Mouse (Mus musculus): ENCODE measurements around the gene Slc38a3.

DNA sequence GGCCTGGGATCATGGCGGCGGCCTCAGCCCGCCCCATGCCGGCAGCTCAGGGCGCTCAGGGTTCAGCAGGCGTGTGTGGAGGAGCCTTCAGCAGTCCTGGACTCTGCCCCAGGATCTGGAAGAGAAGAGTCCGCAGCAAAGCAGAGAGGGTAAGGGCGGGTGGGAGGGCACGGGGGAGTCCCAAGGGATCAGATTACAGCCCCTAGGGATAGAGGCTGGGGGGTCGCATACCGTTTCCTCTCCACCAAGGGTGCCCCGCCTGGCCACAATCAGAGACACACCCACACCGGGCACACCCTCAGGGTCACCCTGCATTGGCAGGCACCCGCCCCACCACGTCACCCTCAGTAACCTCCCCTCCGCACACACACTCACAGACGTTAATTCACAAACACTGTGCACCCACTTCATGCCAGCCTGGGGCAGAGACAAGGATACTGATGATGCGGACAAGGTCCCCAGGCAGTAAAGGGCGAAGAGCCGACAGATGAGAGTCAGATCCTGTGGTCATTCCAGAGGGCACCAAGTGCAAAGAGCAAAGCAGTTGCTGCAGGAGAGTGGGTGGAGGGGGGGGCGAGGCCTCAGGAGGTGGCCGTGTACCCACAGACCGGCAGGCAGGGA, 64.2 kb downstream of the Slc38a3 start:
- no peak for TF ChIP-seq CTCF (conservative IDR thresholded peaks at IDR 0.05; ENCODE audit: insufficient read depth, insufficient read length, low read depth, low read length)
- no peak for TF ChIP-seq POLR2A (IDR thresholded peaks at IDR 0.05; ENCODE audit: low read depth, low read length)

All from kidney, adult 2 months (tissue).